Mouse (Mus musculus): ENCODE data around the gene F2. TPM values are rescaled to one million over a fixed set of nuclear protein-coding genes. Genes with fewer than 3 reads are reported as not detected.
"Not testable (repeated sequence)": the region's sequence is repeated elsewhere in the genome, so short reads cannot be mapped to it uniquely, and the experiment has no call there.

F2 gene
- polyA plus RNA-seq, 1 experiment, result not detected

GRCm38 (mm10) chr2:91635486-91635885 is 728 bp downstream of the F2 start:
- H3K27ac ChIP-seq (ENCODE audit: insufficient read depth, low read depth, low read length), result no peak overlapping the region
- no peak for TF ChIP-seq CTCF (IDR thresholded peaks at IDR 0.05; ENCODE audit: low read depth, low read length)
- no peak for TF ChIP-seq POLR2A (IDR thresholded peaks at IDR 0.05; ENCODE audit: borderline replicate concordance, low read depth, low read length)
- peaks cover 6% of the 10 kb centered on the region; the same call in 1 of the 2 replicates for H3K4me1 ChIP-seq (ENCODE audit: control insufficient read depth, insufficient read depth, low read length)
- H3K4me3 ChIP-seq (ENCODE audit: insufficient read depth, low read length), result no peak overlapping the region

DNA sequence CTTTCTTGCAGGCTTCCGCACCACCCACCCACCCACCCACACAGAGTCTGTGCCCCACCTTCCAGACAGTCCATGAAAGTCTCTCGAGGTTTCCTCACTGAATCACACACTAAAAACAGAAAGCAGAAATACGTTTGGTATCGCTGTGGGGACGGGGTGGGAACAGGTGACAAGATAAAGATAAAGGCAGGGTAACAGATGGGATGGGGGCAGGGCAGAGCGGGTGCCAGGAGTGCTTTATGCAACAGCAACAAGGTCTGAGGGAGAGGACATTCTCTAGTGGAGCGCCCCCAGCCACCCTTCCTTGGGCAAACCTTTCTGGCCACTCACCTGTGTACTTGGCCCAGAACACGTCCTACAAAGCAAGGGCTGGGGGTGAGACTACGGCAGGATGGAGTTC is 1.4 kb downstream of the F2 start:
- H3K4me1 ChIP-seq (ENCODE audit: control insufficient read depth, insufficient read depth, low read length), result peaks cover 6% of the 10 kb centered on the region; the same call in 1 of the 2 replicates
- no peak overlapping the region for H3K27ac ChIP-seq (ENCODE audit: insufficient read depth, low read depth, low read length)
- no peak for TF ChIP-seq POLR2A (IDR thresholded peaks at IDR 0.05; ENCODE audit: borderline replicate concordance, low read depth, low read length)
- TF ChIP-seq CTCF (IDR thresholded peaks at IDR 0.05; ENCODE audit: low read depth, low read length), result no peak
- no peak overlapping the region for H3K4me3 ChIP-seq (ENCODE audit: insufficient read depth, low read length)

DNA sequence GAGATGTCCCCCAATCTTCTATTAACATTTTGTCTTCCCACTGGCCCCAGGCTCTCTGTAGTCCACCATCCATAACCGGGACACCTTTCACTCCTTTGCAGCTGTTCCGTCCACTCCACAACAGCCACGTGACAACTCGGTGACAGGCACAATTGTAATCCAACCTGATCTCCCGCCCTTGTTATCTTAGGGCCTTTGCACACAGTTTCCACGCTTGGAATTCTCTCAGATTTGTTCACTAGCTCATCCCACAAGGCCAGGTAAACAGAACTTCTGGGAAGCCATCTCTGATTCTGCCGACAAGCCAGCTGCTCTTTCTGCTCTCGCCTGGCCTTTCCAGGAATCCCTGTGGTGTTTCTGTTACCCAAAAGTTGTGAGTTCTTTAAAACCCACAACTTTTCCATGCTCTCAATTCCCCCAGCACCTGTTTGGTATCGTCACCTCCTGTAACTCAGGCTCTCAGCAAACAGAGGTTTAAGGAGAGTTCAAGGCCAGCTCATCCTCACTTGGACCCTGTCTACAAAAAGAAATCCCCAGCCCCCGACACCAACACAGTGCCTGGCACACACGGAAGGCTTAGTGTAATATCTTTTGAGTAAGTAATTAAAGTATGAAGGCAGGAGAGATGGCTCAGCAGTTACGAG is 2.8 kb downstream of the F2 start:
- Histone ChIP-seq H3K4me3 (ENCODE audit: insufficient read depth, low read length) (no peak overlapping the region), H3K27ac (ENCODE audit: insufficient read depth, low read depth, low read length) (no peak overlapping the region), H3K4me1 (ENCODE audit: control insufficient read depth, insufficient read depth, low read length) (peaks cover 6% of the 10 kb centered on the region; the same call in 1 of the 2 replicates)
- no peak for TF ChIP-seq CTCF (IDR thresholded peaks at IDR 0.05; ENCODE audit: low read depth, low read length)
- TF ChIP-seq POLR2A (IDR thresholded peaks at IDR 0.05; ENCODE audit: borderline replicate concordance, low read depth, low read length), result no peak

DNA sequence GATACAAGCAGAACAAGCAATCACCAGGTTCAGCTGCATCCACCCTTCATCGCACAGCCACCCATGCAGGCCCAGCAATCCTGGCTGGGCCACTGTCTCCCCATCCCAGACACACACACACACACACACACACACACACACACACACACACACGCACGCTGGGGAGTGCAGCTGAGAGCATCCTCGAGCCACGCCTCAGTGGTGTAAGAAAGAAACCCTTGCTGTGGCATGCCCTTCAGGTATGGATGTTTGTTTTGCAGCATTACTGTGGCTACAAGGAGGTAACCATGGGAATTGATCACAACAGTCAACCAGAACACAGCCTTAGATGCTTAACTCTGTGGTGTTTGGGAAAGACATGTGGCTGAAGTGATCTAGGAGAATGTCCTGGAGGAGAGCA is 3.9 kb downstream of the F2 start:
- no peak for TF ChIP-seq CTCF (IDR thresholded peaks at IDR 0.05; ENCODE audit: low read depth, low read length)
- no peak for TF ChIP-seq POLR2A (IDR thresholded peaks at IDR 0.05; ENCODE audit: borderline replicate concordance, low read depth, low read length)
- Histone ChIP-seq H3K27ac (ENCODE audit: insufficient read depth, low read depth, low read length) (no peak overlapping the region), H3K4me1 (ENCODE audit: control insufficient read depth, insufficient read depth, low read length) (peaks cover 6% of the 10 kb centered on the region; the same call in 1 of the 2 replicates), H3K4me3 (ENCODE audit: insufficient read depth, low read length) (no peak overlapping the region)

DNA sequence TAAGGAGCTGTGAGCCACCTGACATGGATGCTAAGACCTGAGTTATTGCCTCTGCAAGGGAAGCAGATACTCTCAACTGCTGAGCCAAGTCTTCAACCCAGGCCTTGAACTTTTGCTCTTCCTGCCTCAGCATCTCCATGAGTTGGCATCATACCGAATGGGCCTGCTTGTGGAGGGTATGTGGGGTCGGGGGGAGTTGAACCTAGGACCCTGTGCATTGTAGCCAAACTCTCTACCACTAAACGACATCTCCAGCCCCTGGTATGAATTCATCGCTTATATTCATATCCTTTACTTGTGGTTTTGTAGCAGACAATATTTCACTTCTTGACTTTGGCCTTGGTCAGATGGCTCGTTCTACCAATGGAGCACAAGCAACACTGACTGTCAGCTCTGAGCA is 4.4 kb downstream of the F2 start:
- H3K4me3 ChIP-seq (ENCODE audit: insufficient read depth, low read length), result no peak overlapping the region
- no peak overlapping the region for H3K27ac ChIP-seq (ENCODE audit: insufficient read depth, low read depth, low read length)
- TF ChIP-seq POLR2A (IDR thresholded peaks at IDR 0.05; ENCODE audit: borderline replicate concordance, low read depth, low read length) (no peak), CTCF (IDR thresholded peaks at IDR 0.05; ENCODE audit: low read depth, low read length) (no peak)
- H3K4me1 ChIP-seq (ENCODE audit: control insufficient read depth, insufficient read depth, low read length), result peaks cover 6% of the 10 kb centered on the region; the same call in 1 of the 2 replicates

DNA sequence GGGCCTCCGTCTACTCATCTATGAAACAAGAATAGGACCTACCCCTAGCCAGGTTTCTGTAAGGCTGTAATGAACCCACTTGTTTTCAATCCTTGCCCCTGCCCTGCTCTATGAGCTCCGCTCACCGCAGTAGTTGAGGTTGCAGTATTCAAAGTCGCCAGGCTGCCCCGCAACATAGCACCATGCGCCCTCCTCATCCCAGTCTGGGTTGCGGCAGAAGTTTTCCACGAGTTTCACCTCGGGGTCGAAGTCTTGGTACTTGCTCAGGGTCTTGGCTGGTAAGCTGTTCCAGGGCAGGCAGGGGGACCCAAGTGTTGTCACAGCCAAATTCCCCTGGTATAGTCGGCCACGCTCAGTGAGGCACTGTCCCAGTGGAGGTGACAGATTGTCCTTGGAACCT is 5.8 kb downstream of the F2 start:
- H3K4me1 ChIP-seq (ENCODE audit: control insufficient read depth, insufficient read depth, low read length), result 0 out of 2 replicates have a peak, but pooled peaks cover 2% of the 10 kb centered on the region
- no peak overlapping the region for H3K4me3 ChIP-seq (ENCODE audit: insufficient read depth, low read length)
- H3K27ac ChIP-seq (ENCODE audit: insufficient read depth, low read depth, low read length), result no peak overlapping the region
- TF ChIP-seq CTCF (IDR thresholded peaks at IDR 0.05; ENCODE audit: low read depth, low read length), result no peak
- TF ChIP-seq POLR2A (IDR thresholded peaks at IDR 0.05; ENCODE audit: borderline replicate concordance, low read depth, low read length), result no peak

DNA sequence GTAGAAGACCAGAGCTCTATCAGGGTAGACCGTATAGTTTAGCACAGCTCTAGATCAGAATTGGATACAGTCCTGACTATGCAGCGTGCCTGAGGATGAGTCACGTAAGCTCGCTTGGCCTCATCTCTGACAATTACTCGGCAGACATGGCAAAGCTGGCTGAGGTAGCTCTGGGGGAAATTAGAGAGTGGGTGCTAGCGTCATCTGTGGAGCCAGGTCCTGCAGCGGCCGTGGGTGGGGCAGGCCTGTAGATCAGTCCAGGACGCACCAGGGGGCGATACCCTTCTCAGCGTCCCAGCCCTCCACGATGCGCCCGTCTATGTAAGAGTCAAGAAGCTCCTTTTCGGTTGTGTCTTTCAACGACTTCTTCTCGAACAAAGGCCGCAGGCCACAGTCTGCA is 6.5 kb downstream of the F2 start:
- Histone ChIP-seq H3K4me3 (ENCODE audit: insufficient read depth, low read length) (no peak overlapping the region), H3K4me1 (ENCODE audit: control insufficient read depth, insufficient read depth, low read length) (no peaks in the 10 kb centered on the region), H3K27ac (ENCODE audit: insufficient read depth, low read depth, low read length) (no peak overlapping the region)
- TF ChIP-seq POLR2A (IDR thresholded peaks at IDR 0.05; ENCODE audit: borderline replicate concordance, low read depth, low read length) (no peak), CTCF (IDR thresholded peaks at IDR 0.05; ENCODE audit: low read depth, low read length) (no peak)

GRCm38 (mm10) chr2:91628171-91628570 is 8.0 kb downstream of the F2 start:
- H3K27ac ChIP-seq (ENCODE audit: insufficient read depth, low read depth, low read length), result no peak overlapping the region
- TF ChIP-seq CTCF (IDR thresholded peaks at IDR 0.05; ENCODE audit: low read depth, low read length) (no peak), POLR2A (IDR thresholded peaks at IDR 0.05; ENCODE audit: borderline replicate concordance, low read depth, low read length) (no peak)

DNA sequence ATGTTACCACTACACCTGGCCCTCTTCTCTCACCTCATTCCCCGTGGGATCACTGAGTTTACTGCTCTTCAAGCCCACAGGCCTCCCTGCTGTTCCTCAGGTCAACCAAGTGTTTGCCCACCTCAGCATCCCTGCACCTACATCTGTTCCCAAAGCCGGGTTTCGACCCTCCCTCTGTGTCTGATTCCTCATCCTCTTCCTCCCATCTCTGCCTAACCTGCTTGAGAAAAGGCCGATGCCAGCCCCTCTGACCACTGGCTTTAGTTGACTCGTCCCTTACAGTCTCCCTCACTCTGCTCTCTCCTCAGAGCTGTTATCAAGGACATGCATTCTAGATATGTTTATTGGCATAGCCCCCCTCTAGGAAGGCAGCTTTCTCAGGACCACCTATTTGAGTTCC is 8.7 kb downstream of the F2 start:
- H3K4me3 ChIP-seq (ENCODE audit: insufficient read depth, low read length), result no peak overlapping the region
- no peaks in the 10 kb centered on the region for H3K4me1 ChIP-seq (ENCODE audit: control insufficient read depth, insufficient read depth, low read length)
- TF ChIP-seq CTCF (IDR thresholded peaks at IDR 0.05; ENCODE audit: low read depth, low read length), result no peak
- TF ChIP-seq POLR2A (IDR thresholded peaks at IDR 0.05; ENCODE audit: borderline replicate concordance, low read depth, low read length), result no peak

More at GRCm38 (mm10) chr2:91628171-91628570, 8.0 kb downstream of the F2 start:
- Histone ChIP-seq H3K4me3 (ENCODE audit: insufficient read depth, low read length) (no peak overlapping the region), H3K4me1 (ENCODE audit: control insufficient read depth, insufficient read depth, low read length) (no peaks in the 10 kb centered on the region)

GRCm38 (mm10) chr2:91623366-91623765 is 12.8 kb downstream of the F2 start:
- H3K4me1 ChIP-seq (ENCODE audit: control insufficient read depth, insufficient read depth, low read length); H3K27ac ChIP-seq (ENCODE audit: insufficient read depth, low read depth, low read length); H3K4me3 ChIP-seq (ENCODE audit: insufficient read depth, low read length): not testable (repeated sequence)

More for the DNA sequence above, 8.7 kb downstream of the F2 start:
- no peak overlapping the region for H3K27ac ChIP-seq (ENCODE audit: insufficient read depth, low read depth, low read length)

Measured in bone marrow macrophage, adult 2 months (primary cell).